Mouse (Mus musculus) limb, embryonic 15.5 days (tissue): ENCODE data around the gene Siah2. TPM values are rescaled to one million over a fixed set of nuclear protein-coding genes. Genes with fewer than 3 reads are reported as not detected.
A peak's percentile ranks its signal among the peaks of the same experiment; 100 is the strongest.

ENCODE experiments used
- ATAC-seq: fragments of 200-750 bp; cut with Nextera tagmentation; 2 replicates; pipeline ENCODE4 v1.8.0; 2017; ENCODE audit warnings: low read depth, moderate TSS enrichment; ENCODE audit not compliant: insufficient number of reproducible peaks, low FRiP score, low TSS enrichment
- H3K27ac ChIP-seq: fragments of 300-500 bp; sonication (generic); 2 replicates; pipeline ENCODE4 v1.5.1; 2015; ENCODE audit warnings: moderate library complexity, mild to moderate bottlenecking, inconsistent platforms
- H3K27me3 ChIP-seq: fragments of 300-500 bp; sonication (generic); 2 replicates; pipeline ENCODE4 v1.6.1; 2015; ENCODE audit warnings: inconsistent platforms
- H3K36me3 ChIP-seq: fragments of 300-500 bp; sonication (generic); 2 replicates; pipeline ENCODE4 v1.6.1; 2015; ENCODE audit warnings: inconsistent platforms
- H3K4me1 ChIP-seq: fragments of 300-500 bp; sonication (generic); 2 replicates; pipeline ENCODE4 v1.6.1; 2015; ENCODE audit warnings: inconsistent platforms
- H3K4me2 ChIP-seq: fragments of 300-500 bp; sonication (generic); 2 replicates; pipeline ENCODE4 v1.6.1; 2015; ENCODE audit warnings: mild to moderate bottlenecking, inconsistent platforms
- H3K4me3 ChIP-seq: fragments of 300-500 bp; sonication (generic); 2 replicates; pipeline ENCODE4 v1.5.1; 2015; ENCODE audit warnings: mild to moderate bottlenecking, inconsistent platforms
- H3K9ac ChIP-seq: fragments of 300-500 bp; sonication (generic); 2 replicates; pipeline ENCODE4 v1.6.1; 2015; ENCODE audit warnings: inconsistent platforms
- H3K9me3 ChIP-seq: fragments of 300-500 bp; sonication (generic); 2 replicates; pipeline ENCODE4 v1.6.1; 2016; ENCODE audit warnings: inconsistent platforms
- WGBS: fragments of 180-500 bp; shearing (Covaris S2); methylation state at CpG from one replicate; pipeline ENCODE4 v1.1.7; 2015; 5-methylcytosine and 5-hydroxymethylcytosine counted together
- polyA plus RNA-seq: library from polyadenylated mRNA; unstranded; fragments of >200 nt; fragmentation: Nextera tagmentation; extraction: Ambion mirVana; gene quantifications from 2 replicates; pipeline ENCODE4 v1.2.1, GENCODE M21; 2015

Siah2 gene
- polyA plus RNA-seq, result 3.7 and 5.6 TPM in 2 replicates

DNA sequence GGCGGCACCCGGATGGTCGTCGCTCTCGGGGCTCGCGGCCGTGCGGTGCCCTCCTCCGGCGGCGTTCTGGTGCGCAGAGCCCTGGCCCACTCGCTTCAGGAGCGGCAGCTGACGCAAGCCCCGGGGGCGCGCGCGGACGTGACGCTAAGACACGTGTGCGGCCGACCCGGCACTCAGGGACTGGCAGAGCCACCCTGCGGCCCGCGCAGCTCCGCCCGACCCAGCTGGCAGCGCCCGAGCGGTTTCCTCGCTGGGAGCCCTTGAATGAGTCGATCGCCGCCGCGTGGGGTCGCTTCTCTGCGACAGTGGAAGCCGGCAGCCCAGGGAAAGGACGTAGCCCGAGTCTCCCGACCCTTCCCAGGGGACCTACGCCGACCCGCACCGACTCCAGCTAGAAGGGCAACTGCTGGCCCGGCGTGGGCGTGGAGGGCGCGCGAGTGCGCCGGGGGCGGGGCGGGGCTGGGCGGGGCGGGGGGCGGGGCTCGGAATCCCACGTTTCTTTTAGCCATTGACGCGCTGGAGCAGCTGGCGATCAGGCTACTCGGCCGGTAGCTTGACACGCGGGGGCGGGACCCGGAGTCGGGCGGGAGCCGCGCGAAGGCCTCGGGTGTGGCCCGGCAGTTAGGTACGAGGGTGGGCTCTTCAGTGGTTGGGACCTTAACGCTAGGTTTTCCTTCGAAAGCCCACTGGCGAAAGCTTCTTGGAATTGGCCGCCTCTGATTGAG lies at the start of gene Siah2:
Siah2 (minus strand) TSS at position 404 of the 725 bp plus-strand sequence.
- ATAC-seq, result peak; percentile 93
- H3K4me1 ChIP-seq, result peaks cover 17% of the 10 kb centered on the region
- peak within 1 kb of the TSS; percentile 93 for H3K4me2 ChIP-seq
- H3K4me3 ChIP-seq, result peak within 1 kb of the TSS; percentile 87
- H3K36me3 ChIP-seq, result no peaks in the 10 kb centered on the region
- peak within 1 kb of the TSS; percentile 90 for H3K27ac ChIP-seq
- H3K9ac ChIP-seq, result peak within 1 kb of the TSS; percentile 86
- WGBS, result under 1% methylated on average over 86 of the region's 87 CpGs
- H3K27me3 ChIP-seq, result no peaks in the 10 kb centered on the region
- no peaks in the 10 kb centered on the region for H3K9me3 ChIP-seq

DNA sequence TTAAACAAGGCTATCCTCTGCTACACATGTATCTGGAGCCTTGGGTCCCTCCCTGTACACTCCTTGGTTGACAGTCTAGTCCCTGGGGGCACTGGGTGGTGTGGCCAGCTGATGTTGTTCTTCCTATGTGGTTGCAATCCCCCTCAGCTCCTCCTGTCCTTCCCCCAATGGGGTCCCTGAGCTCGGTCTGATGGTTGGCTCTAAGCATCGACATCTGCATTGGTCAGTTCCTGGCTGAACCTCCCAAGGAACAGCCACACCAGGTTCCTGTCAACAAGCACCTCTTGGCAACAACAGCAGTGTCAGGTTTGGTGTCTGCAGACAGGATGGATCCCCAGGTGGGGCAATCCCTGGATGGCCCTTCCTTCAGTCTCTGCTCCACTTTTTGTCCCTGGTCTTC lies 47.3 kb upstream of the Siah2 start:
- H3K27ac ChIP-seq, result no peak overlapping the region
- H3K36me3 ChIP-seq, result no peaks in the 10 kb centered on the region
- H3K4me3 ChIP-seq, result no peak overlapping the region
- H3K9ac ChIP-seq, result no peak overlapping the region
- no peak overlapping the region for H3K4me2 ChIP-seq
- 78% methylated on average over 2 of the region's 2 CpGs for WGBS
- ATAC-seq, result no peak
- H3K27me3 ChIP-seq, result no peaks in the 10 kb centered on the region
- H3K9me3 ChIP-seq, result no peaks in the 10 kb centered on the region
- no peaks in the 10 kb centered on the region for H3K4me1 ChIP-seq

DNA sequence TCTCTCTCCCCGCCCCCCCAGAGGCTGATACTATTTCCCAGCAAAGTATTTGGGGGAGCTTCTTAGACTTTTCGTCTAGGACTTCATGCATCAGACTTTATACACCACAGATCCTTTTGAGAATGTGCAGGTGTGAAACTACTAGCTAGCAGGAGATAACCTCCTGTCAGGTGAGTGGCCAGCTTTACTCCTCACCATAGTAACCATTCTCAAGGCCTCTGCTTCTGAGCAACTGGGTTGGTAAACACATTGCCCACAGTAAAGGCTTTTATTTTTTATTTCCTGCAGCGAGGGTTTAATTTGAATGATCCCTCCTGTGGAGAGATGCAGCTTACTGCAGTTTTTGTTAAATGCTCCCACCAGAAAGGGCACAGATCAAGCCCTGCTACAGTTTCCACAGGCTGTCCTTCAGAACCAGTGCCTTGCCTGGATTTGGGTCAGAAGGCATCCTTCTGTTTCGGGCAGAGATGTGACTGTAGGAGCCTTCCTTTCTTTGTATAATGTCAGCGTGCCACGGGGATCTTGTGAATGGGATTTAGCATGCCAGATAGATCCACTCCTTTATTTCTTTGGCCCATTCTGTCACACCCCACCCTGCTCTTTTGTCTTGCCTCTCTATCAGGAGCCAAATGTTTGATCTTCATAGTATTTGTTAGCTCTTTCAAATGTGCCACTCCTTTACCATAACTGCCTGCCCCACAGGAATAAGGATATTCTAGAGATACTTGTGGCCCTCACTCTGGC lies 46.3 kb upstream of the Siah2 start:
- no peak for ATAC-seq
- no peak overlapping the region for H3K4me3 ChIP-seq
- no peaks in the 10 kb centered on the region for H3K27me3 ChIP-seq
- H3K27ac ChIP-seq, result no peak overlapping the region
- H3K36me3 ChIP-seq, result no peaks in the 10 kb centered on the region
- H3K9me3 ChIP-seq, result no peaks in the 10 kb centered on the region
- no peak overlapping the region for H3K4me2 ChIP-seq
- no peak overlapping the region for H3K9ac ChIP-seq
- 30% methylated on average over 6 of the region's 6 CpGs for WGBS
- H3K4me1 ChIP-seq, result no peaks in the 10 kb centered on the region

DNA sequence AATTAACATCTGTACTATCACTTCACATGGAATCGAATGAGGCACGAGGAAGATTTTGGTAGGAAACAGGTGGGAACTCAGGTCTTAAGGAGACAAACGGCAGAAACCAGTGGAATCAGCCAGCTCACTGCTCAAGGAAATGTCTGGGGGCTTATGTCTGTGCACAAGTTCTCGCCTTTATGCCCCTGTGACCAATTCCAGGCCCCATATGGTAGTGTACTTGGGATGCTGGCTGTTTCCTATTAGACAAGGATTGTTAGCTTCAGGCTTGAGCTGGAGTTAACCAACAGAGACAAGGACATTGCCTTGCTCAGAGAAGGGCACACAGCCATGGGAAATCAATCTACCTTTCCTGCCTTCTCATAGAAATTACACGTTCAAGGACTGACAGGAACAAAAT lies 39.3 kb upstream of the Siah2 start:
- no peak overlapping the region for H3K9ac ChIP-seq
- no peaks in the 10 kb centered on the region for H3K9me3 ChIP-seq
- H3K36me3 ChIP-seq, result no peaks in the 10 kb centered on the region
- ATAC-seq, result no peak
- H3K27me3 ChIP-seq, result no peaks in the 10 kb centered on the region
- peaks cover 6% of the 10 kb centered on the region; the same call in 1 of the 2 replicates for H3K4me1 ChIP-seq
- no peak overlapping the region for H3K4me3 ChIP-seq
- no peak overlapping the region for H3K27ac ChIP-seq
- WGBS, result 39% methylated on average over 5 of the region's 5 CpGs
- H3K4me2 ChIP-seq, result no peak overlapping the region

DNA sequence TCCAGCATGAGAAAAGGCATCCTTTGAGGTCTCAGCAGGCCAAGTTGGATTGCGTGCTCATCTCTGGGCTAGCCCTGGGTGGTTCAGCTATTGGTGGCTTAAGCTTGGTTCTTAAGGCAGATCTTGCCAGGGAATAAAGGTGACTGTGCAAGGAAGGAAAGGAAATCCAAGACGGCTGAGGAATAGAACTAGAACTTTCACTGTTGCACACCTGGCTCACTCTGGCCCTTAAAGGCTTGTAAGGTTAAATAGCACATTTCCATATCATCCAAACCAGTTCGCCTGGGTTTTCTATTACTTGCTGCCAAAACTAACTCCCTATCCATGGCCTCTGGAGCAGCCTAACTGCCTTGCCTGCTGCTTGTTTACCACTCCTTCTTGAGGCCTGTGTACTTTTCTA lies 38.4 kb upstream of the Siah2 start:
- H3K4me1 ChIP-seq, result peaks cover 6% of the 10 kb centered on the region; the same call in 1 of the 2 replicates
- no peaks in the 10 kb centered on the region for H3K36me3 ChIP-seq
- H3K4me2 ChIP-seq, result no peak overlapping the region
- no peak overlapping the region for H3K4me3 ChIP-seq
- WGBS, result 56% methylated on average over 3 of the region's 3 CpGs
- ATAC-seq, result no peak
- no peak overlapping the region for H3K9ac ChIP-seq
- H3K27ac ChIP-seq, result no peak overlapping the region
- no peaks in the 10 kb centered on the region for H3K9me3 ChIP-seq
- no peaks in the 10 kb centered on the region for H3K27me3 ChIP-seq

DNA sequence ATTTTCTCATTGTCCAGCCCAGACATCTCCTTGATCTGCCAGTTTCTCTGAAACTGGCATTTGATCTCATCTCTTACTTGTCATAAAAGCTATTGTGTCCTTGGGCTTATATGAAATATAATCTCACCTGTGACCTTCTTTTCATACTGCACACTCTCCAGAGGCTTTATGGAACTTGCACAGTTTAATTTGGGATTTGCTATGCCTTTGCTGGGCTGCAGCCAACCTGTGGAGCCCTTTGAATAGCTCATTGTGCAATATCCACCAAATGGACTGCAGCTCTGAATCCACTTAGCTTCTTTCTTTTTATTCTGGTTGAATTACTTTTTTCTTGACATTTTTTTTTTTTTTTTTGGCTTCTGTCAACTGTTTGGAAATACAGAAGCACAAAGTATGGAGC lies 37.3 kb upstream of the Siah2 start:
- H3K4me3 ChIP-seq, result no peak overlapping the region
- no peak overlapping the region for H3K4me2 ChIP-seq
- H3K36me3 ChIP-seq, result no peaks in the 10 kb centered on the region
- H3K9me3 ChIP-seq, result no peaks in the 10 kb centered on the region
- H3K4me1 ChIP-seq, result peaks cover 6% of the 10 kb centered on the region; the same call in 1 of the 2 replicates
- no peak for ATAC-seq
- H3K9ac ChIP-seq, result no peak overlapping the region
- H3K27ac ChIP-seq, result no peak overlapping the region
- H3K27me3 ChIP-seq, result no peaks in the 10 kb centered on the region

DNA sequence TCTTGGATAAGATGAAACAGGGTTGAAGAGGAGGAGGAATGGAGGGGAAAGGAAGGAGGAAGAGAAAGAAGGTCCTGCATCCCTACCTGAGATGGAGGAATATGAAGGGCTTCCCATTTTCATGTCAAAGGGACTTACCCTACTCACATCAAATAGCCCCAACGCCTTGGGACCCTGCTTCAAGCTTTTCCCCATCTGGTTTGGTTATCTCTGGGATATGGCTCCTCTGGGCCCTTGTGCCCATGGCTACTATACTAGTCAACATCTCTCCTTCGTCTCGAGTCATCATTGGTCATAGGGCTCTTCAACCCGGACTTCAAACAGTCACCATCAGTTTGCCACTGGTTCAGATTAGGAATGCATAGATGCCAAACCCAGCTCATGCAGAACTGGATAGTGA lies 35.4 kb upstream of the Siah2 start:
- H3K27me3 ChIP-seq, result no peaks in the 10 kb centered on the region
- no peak overlapping the region for H3K27ac ChIP-seq
- H3K9me3 ChIP-seq, result no peaks in the 10 kb centered on the region
- H3K9ac ChIP-seq, result no peak overlapping the region
- H3K4me1 ChIP-seq, result peaks cover 6% of the 10 kb centered on the region; the same call in 1 of the 2 replicates
- H3K4me3 ChIP-seq, result no peak overlapping the region
- no peak for ATAC-seq
- no peak overlapping the region for H3K4me2 ChIP-seq
- 77% methylated on average over 4 of the region's 4 CpGs for WGBS
- no peaks in the 10 kb centered on the region for H3K36me3 ChIP-seq

DNA sequence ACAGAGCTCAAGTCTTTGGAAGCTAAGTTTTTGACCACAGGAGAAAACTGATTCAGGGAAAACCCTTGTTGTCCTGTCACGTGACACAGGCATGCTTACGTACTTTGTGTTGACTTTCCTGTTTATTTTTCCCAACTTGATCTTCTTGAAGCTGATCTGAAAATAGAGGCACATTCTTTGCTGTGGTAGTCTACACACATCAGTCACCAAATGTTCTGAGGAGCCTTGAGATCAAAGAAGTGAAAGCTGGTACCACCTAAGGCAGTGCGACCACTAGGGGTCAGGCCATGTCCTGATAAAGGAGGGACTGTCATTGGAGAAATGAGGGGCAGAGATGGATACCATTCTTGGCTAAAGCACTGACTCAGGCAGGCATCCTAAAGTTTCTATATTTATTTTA lies 34.8 kb upstream of the Siah2 start:
- H3K4me1 ChIP-seq, result peaks cover 6% of the 10 kb centered on the region; the same call in 1 of the 2 replicates
- ATAC-seq, result no peak
- no peaks in the 10 kb centered on the region for H3K9me3 ChIP-seq

DNA sequence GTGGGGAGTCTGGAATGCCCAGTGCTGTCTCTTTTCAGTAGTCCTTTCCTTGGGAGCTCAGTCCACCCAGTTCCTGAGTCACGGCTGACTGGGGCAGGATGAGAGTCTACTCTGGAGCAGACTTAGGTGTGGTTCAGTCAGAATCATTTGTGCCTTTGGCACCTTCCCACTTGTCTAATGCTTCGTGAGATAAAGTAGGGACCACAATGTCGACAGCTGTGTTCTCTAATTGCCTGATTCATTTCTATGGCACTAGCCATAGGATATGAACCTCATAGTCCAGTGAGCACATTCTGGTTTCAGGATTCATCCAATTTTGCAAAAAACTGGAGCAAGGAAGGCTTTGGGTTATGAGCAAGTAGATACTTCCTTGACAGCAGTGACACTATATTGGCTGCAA lies 34.2 kb upstream of the Siah2 start:
- ATAC-seq, result no peak
- H3K27me3 ChIP-seq, result no peaks in the 10 kb centered on the region
- no peak overlapping the region for H3K4me2 ChIP-seq
- H3K9ac ChIP-seq, result no peak overlapping the region
- 83% methylated on average over 3 of the region's 3 CpGs for WGBS
- H3K36me3 ChIP-seq, result no peaks in the 10 kb centered on the region
- no peak overlapping the region for H3K27ac ChIP-seq
- H3K9me3 ChIP-seq, result no peaks in the 10 kb centered on the region
- peaks cover 6% of the 10 kb centered on the region; the same call in 1 of the 2 replicates for H3K4me1 ChIP-seq
- no peak overlapping the region for H3K4me3 ChIP-seq

More for the DNA sequence above, 34.8 kb upstream of the Siah2 start:
- no peak overlapping the region for H3K9ac ChIP-seq
- no peaks in the 10 kb centered on the region for H3K36me3 ChIP-seq
- no peak overlapping the region for H3K4me3 ChIP-seq
- no peak overlapping the region for H3K4me2 ChIP-seq
- H3K27ac ChIP-seq, result no peak overlapping the region
- H3K27me3 ChIP-seq, result no peaks in the 10 kb centered on the region
- 53% methylated on average over 3 of the region's 3 CpGs for WGBS

DNA sequence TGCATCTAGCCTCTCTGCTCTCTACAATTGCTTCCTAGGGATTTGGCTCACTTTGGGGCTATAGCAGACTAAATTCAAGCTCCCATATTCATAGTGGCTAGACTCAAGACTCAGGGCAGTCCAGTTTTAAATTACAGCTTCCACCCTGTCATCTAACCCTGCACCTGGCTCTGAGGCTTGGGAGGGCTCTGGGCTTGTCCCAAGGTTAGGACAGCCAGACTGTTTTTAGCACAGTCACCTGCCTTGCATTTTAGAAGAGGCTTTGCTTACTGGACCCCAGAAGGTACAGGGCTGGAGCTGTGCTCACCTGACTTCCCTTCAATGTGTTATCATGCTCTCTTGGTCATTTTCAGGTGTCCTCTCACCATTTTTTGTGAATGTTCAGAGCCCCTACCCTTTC lies 32.6 kb upstream of the Siah2 start:
- Histone ChIP-seq H3K4me1 (peaks cover 6% of the 10 kb centered on the region; the same call in 1 of the 2 replicates), H3K4me2 (no peak overlapping the region), H3K27ac (no peak overlapping the region), H3K4me3 (no peak overlapping the region), H3K36me3 (no peaks in the 10 kb centered on the region), H3K9me3 (no peaks in the 10 kb centered on the region), H3K27me3 (no peaks in the 10 kb centered on the region), H3K9ac (no peak overlapping the region)
- no peak for ATAC-seq

DNA sequence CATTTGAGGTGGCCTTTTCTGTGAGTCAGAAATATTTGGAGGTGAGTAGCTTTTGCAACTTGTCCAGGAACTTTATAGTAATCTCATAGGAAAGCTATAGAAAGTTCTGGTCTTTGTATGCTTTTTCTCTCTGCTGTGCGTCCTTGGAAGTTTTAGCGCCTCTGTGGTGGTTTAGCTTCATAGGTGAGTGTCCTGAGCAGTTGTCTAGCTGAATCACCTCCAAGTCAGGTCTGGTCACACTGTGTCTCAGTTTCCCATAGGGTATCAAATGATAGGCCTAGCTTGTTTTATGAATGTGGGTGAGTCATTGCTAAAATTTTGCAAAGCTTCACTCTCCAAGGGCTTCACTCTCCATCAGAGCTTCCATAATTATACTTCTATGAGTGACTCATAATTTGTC lies 31.5 kb upstream of the Siah2 start:
- ATAC-seq, result no peak
- no peak overlapping the region for H3K4me3 ChIP-seq
- H3K4me2 ChIP-seq, result no peak overlapping the region
- H3K27me3 ChIP-seq, result no peaks in the 10 kb centered on the region
- no peaks in the 10 kb centered on the region for H3K4me1 ChIP-seq
- H3K9me3 ChIP-seq, result no peaks in the 10 kb centered on the region
- no peak overlapping the region for H3K9ac ChIP-seq
- no peaks in the 10 kb centered on the region for H3K36me3 ChIP-seq
- H3K27ac ChIP-seq, result no peak overlapping the region
- WGBS, result 95% methylated on average over 2 of the region's 2 CpGs

DNA sequence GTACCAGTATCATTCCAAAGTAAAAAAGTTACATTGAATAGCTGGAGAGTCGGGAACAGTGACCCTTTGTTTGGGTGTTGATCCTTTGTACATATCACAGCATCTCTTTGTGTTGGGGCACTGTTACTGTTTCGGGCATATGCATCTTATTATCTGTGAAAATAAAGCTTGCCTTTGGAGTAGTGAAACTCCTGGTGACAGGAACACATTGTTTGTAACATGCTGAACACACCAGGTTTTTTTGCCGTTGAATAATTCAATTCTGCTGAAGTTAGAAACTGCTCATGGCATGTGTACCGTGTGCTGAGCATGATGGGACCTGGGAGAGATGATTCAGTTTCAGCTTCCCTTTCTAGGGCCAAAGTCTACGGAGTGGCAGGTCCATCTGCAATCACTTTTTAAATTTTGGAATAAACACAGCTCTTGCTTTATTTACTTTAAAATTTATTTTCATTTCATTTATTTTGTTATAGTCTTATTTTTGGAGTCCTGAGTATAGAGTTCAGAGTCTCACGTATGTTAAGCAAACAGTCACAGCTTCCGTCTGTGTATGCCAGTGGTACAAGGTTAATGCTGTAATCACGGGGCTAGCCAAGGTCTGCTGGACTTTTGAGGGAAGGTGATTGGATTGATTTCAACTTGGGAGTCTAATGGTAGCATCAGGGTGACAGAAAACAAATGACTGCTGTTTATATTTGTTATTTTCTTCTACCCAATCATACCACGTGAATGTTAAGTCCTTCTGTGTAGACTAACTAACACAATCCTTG lies 27.4 kb upstream of the Siah2 start:
- no peak overlapping the region for H3K4me3 ChIP-seq
- H3K9me3 ChIP-seq, result no peaks in the 10 kb centered on the region
- no peaks in the 10 kb centered on the region for H3K36me3 ChIP-seq
- H3K27ac ChIP-seq, result no peak overlapping the region
- no peak overlapping the region for H3K4me2 ChIP-seq
- no peak overlapping the region for H3K9ac ChIP-seq
- no peaks in the 10 kb centered on the region for H3K4me1 ChIP-seq
- H3K27me3 ChIP-seq, result no peaks in the 10 kb centered on the region
- ATAC-seq, result no peak
- 77% methylated on average over 9 of the region's 9 CpGs for WGBS
